Mouse (Mus musculus): ENCODE measurements around the gene Olfr1413.

Olfr1413 gene

DNA sequence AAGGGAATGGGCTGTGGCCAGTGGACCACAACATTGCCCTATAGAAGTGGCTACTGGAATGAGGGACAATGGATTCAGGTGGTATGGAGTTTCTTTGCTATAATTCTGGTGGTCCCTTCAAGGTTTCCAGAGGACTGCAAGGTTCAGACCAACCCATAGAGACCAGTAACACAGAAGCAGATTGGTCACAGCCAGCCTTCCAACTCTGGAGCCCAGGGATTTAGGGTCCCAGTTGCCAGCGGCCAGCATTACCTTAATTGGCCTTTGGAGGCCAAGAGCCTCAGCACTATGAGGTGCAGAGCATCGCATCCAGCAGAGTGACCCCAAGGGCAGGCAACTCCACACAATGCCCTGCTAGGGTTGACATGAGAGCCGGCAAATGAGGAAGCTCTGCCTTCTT, at the start of gene Olfr1413:
Olfr1413 (plus strand) TSS at position 301 of the 400 bp plus-strand sequence.
- no peak for DNase-seq (ENCODE audit: extremely low read depth, low read depth)

GRCm38 (mm10) chr1:92521376-92521775, 49.7 kb upstream of the Olfr1413 start:
- DNase-seq (ENCODE audit: extremely low read depth, low read depth) = no peak

- DNase-seq (ENCODE audit: extremely low read depth, low read depth) = no peak
These were observed 47.4 kb upstream of the Olfr1413 start for GRCm38 (mm10) chr1:92523764-92524163.

- DNase-seq (ENCODE audit: extremely low read depth, low read depth) = no peak
These were observed 34.1 kb upstream of the Olfr1413 start for GRCm38 (mm10) chr1:92536972-92537371.

GRCm38 (mm10) chr1:92539071-92539470, 32.1 kb upstream of the Olfr1413 start:
- no peak for DNase-seq (ENCODE audit: extremely low read depth, low read depth)

GRCm38 (mm10) chr1:92545929-92546328, 25.2 kb upstream of the Olfr1413 start:
- DNase-seq (ENCODE audit: extremely low read depth, low read depth) = no peak

- no peak for DNase-seq (ENCODE audit: extremely low read depth, low read depth)
These were observed 14.4 kb downstream of the Olfr1413 start, which contains the start of gene Olfr1412 for GRCm38 (mm10) chr1:92585479-92585878. TSS of gene Olfr1412 (plus strand) at chr1:92585779.

- DNase-seq (ENCODE audit: extremely low read depth, low read depth) = no peak
These were observed 23.0 kb downstream of the Olfr1413 start, which contains the start of gene Olfr1411 for GRCm38 (mm10) chr1:92594111-92594510. TSS of gene Olfr1411 (plus strand) at chr1:92594411.

GRCm38 (mm10) chr1:92596019-92596418, 24.9 kb downstream of the Olfr1413 start:
- no peak for DNase-seq (ENCODE audit: extremely low read depth, low read depth)

- DNase-seq (ENCODE audit: extremely low read depth, low read depth) = no peak
These were observed 34.4 kb downstream of the Olfr1413 start, which contains the start of gene Olfr1410 for GRCm38 (mm10) chr1:92605482-92605881. TSS of gene Olfr1410 (plus strand) at chr1:92605782.

DNA sequence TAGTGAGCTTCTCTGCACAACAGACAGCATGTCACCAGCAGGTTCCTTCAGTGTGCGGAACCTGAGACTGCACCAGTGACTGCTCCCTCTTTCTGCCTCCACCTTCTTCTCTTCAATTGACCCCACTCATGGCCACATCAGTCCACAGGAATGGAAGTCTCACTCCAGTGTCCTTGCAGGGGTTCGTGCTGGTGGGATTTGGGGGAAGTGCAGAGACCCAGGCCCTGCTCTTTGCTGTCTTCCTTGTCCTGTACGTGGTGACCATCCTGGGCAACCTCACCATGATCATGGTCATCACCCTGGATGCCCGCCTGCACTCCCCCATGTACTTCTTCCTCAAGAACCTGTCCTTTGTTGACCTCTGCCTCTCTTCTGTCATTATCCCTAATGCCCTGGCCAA, 36.6 kb downstream of the Olfr1413 start:
- no peak for DNase-seq (ENCODE audit: extremely low read depth, low read depth)

DNA sequence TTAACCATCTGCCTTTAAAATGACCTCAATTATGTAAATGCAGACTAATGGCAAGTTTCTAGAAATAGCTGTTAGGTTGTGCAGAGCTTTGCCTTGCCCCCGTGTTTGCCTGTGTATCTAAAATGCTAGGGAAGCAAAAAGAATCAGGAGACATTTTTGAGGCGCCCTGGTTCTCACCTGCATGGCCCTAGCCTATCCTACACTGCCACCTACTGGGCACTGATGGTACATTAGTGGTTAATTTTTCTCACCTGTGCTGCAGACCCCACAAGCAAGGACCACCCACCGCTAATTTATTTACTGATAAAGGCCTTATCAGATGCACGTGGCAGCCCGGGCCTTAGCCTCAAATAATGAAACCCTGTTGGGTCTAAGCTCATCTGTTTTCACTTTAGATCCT, 39.9 kb downstream of the Olfr1413 start:
- peak; percentile 26 for DNase-seq (ENCODE audit: extremely low read depth, low read depth)

DNA sequence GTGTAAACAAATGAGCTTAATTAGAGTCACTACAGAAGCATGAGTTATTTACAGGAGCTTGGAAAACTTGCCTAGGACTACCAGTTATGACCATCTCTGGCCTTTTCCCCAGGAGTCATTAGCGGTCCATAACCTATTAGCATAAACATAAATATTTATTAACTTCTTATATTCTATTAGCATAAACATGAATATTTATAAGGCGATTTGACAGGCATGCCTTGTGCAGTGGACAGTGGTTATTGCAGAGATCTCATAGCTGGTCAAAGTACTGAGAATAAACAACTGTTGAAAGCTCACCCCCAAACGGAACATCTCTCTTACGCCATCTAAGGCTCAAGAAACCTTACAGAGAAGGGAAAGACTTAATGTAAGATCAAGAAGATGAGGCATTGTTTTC, 42.1 kb downstream of the Olfr1413 start:
- no peak for DNase-seq (ENCODE audit: extremely low read depth, low read depth)

DNA sequence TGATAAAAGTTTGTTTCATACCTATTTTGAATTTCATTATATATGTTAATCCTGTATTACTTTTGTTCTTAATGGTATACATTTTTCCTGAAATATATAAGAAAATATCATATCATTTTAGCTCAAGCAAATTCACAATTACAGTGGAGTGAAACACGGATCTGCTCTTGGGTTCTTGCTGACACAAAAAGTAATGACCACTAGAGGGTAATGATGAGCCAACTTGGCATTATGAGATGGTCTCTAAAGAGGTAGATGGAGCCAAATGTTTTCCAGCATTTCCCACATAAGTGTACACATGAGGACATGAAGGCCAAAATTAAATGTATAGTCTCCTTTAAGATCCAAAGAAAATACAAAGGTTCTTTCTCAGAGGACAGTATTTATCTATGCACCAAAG, 43.4 kb downstream of the Olfr1413 start:
- peak; percentile 22 for DNase-seq (ENCODE audit: extremely low read depth, low read depth)

DNA sequence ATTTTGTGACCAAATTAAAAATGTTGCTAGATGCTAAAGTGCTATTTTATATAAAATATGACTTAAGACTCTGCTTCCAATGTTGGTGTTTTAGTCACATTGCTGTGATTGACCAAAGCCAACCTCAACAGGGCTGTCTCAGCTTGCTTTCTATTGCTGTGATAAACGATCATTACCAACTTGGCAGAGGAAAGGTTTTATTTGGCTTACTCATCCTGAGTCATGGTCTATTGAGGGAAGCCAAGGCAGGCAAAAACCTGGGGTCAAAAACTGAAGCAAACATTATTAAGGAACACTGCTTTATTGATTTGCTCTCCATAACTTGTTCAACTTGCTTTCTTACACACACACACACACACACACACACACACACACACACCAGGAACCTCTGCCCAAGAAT, 44.9 kb downstream of the Olfr1413 start:
- DNase-seq (ENCODE audit: extremely low read depth, low read depth) = no peak

GRCm38 (mm10) chr1:92617488-92617887, 46.4 kb downstream of the Olfr1413 start, which contains the start of gene Olfr12:
TSS of gene Olfr12 (plus strand) at chr1:92617788.
- DNase-seq (ENCODE audit: extremely low read depth, low read depth) = no peak

DNA sequence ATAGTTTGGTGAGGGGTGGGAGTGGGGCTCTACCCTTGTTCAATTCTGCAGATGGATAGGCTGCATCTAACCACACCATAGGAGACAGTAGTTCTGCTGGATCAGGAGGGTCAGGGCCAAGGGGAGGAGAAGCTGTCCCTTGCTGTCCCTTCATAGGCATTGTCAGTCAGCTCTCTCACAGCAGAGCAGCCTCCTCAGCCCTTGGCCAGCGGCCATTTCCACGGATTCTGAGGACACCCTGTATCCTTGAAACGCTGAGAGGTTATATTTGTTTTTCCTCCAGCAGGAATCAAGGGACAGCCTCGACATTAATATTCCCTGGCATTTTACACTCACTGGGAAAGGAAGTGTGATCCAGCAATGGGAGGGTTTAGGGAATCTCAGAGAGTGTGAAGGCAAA, 47.2 kb downstream of the Olfr1413 start:
- no peak for DNase-seq (ENCODE audit: extremely low read depth, low read depth)

Data from MEL-GATA-1-ER (cell line).